Mouse (Mus musculus) ES-E14 (cell line): Measurements from ENCODE around the gene Gtpbp3.

ENCODE experiments used
- MAFK ChIP-seq: IDR thresholded peaks from 2 replicates; pipeline ENCODE4 v1.6.1; 2014; ENCODE audit warnings: mild to moderate bottlenecking, low read depth, low read length, inconsistent platforms; ENCODE audit not compliant: insufficient read depth
- ZNF384 ChIP-seq: IDR thresholded peaks from 2 replicates; pipeline ENCODE4 v1.6.1; 2012; ENCODE audit warnings: low read depth, low read length, inconsistent platforms

- TF ChIP-seq ZNF384 (no peak), MAFK (no peak)
These were observed 49.3 kb downstream of the Gtpbp3 start, which contains the start of gene Bst2 for GRCm38 (mm10) chr8:71537028-71537867.
